Mouse (Mus musculus): Measurements from ENCODE around the gene Erich3.
"Not testable (repeated sequence)": the region's sequence is repeated elsewhere in the genome, so short reads cannot be mapped to it uniquely, and the experiment has no call there.

Erich3 gene

GRCm38 (mm10) chr3:154663545-154663944 is at the start of gene Erich3:
Gene Erich3, plus strand, starts transcription at chr3:154663859.
- DNase-seq, result no peak

- no peak for DNase-seq
Observed at GRCm38 (mm10) chr3:154614771-154615170, 48.9 kb upstream of the Erich3 start.

- DNase-seq, result no peak
Observed at GRCm38 (mm10) chr3:154615304-154615703, 48.4 kb upstream of the Erich3 start.

GRCm38 (mm10) chr3:154616106-154616505 is 47.6 kb upstream of the Erich3 start:
- no peak for DNase-seq

- DNase-seq, result no peak
Observed at GRCm38 (mm10) chr3:154628284-154628683, 35.4 kb upstream of the Erich3 start.

DNA sequence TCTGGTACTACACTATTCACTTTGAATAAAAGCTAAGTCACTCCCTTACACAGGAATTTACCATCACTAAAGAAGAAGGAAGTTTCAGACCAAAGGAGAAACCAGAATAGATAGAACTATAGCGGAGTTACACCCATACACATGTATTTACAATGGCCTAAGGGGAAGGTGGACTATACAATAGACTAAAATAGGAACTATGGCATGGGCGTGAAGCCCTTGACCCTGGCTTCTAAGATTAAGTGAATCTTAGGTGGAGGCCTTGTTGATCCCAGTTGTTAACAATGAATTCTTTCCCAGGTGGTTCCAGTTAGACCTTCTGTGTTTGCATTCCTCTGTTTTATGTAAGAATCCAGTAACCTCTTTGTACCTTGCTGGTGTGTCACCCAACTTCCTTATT is 32.4 kb upstream of the Erich3 start:
- DNase-seq, result not testable (repeated sequence)

- no peak for DNase-seq
Observed at GRCm38 (mm10) chr3:154633091-154633490, 30.6 kb upstream of the Erich3 start.

GRCm38 (mm10) chr3:154646638-154647442 is 16.8 kb upstream of the Erich3 start:
- no peak for DNase-seq

DNA sequence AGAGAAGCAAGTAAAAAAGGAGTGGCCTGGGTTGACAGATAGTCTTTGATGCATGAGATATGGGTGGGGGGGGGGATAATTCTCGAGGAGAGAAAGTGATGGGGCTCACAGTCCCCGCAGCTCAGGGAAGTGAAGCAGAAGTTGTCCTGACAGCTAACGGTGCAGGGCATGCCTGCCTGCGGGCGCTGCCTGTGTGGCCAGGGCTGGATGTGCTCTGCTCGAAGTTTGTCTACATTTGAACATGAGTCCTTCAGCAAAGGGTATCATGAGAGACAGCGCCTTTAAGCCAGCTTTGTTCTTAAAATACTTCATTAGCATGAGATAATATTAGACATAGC is 16.2 kb upstream of the Erich3 start:
- DNase-seq, result no peak

GRCm38 (mm10) chr3:154649411-154650285 is 14.0 kb upstream of the Erich3 start:
- DNase-seq, result no peak

GRCm38 (mm10) chr3:154651192-154651821 is 12.4 kb upstream of the Erich3 start:
- no peak for DNase-seq

- peak; percentile 11 for DNase-seq
Observed at GRCm38 (mm10) chr3:154652581-154653420, 10.9 kb upstream of the Erich3 start.

- no peak for DNase-seq
Observed at GRCm38 (mm10) chr3:154653454-154653853, 10.2 kb upstream of the Erich3 start.

DNA sequence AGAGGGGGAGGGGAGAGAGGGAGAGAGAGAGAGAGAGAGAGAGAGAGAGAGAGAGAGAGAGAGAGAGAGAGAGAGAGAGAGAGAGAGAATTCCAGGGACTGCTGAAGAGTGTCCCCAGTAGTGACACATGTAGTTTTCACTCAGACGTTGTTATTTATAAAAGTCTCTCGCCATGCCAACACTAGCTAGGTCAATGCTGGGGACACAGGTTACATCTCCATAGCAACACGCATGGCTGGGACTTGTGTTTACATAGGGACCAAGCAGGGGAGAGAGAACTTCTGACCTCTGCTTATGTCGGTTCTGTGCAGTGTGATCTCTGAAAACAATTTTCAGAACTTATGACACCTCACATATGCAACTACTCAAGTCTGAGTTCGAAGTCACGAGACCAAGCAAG is 9.4 kb upstream of the Erich3 start:
- no peak for DNase-seq

GRCm38 (mm10) chr3:154654901-154655300 is 8.8 kb upstream of the Erich3 start:
- no peak for DNase-seq

- no peak for DNase-seq
Observed at GRCm38 (mm10) chr3:154655711-154656110, 7.9 kb upstream of the Erich3 start.

DNA sequence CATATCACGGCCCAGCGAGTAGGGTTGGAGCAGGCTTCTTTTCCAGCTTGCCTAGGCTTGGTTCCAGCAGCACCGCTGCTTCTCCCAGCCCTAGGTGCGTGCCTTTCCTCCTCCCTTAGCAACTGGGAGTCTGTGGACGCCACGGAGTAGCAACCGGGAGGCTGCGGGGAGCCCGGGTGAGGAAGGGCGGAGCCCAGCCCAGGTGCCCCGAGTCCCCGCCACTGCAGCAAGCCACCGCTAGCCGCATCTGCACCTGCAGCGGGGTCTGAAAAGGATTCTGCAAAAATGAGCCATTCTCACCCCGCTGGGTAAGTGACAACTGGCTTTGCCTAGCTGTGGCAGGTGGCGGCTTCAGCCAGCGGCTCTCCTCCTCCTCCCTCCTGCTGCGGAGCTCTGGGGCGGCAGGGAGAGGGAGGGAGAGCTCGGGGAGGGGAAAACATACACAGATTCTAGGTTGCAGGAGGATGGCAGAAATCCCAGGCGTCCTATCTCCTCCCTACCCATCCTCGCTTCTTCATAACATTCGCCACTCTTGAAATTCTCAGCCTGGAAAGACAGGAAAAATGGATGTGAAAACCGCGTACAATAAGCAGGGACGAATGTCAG is 420 bp downstream of the Erich3 start:
- peak; percentile 8 for DNase-seq

DNA sequence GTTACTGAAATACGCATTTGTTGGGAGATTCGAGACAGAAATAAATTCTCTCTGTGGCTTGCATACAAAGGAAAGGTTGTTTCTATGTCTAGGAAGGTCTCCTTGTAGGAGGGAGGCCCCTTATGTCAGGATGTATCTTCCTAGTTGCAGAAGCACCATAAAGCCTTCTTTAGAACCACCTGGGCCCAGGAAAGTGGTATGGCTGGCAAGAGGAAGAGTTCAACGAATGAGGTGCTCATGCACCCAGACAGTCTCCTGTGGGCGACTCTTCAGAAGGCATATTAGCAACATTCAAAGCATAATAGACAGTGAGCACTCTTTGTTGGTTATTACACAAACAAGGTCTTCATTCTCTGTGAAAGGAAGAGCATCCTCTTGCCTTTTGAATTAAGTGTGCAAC is 977 bp downstream of the Erich3 start:
- DNase-seq, result no peak

DNA sequence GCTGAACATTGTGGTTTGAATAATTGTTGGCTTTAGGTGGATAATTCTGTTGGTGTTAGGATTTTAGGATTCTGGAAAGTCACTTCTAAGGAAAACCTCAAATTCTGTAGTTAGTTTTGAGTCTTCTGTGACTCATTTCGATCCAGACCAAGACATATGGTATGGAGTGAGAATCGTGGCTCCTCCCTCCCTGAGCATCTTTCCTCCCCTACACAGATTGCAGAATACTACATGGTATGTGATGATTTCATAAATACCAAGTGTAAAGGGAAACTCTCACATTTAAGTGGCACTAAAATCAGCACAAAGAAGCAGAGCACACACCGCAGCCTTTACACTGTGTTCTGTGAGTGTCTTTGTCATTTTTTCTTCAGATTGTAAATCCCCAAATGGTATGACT is 4.8 kb downstream of the Erich3 start:
- no peak for DNase-seq

DNA sequence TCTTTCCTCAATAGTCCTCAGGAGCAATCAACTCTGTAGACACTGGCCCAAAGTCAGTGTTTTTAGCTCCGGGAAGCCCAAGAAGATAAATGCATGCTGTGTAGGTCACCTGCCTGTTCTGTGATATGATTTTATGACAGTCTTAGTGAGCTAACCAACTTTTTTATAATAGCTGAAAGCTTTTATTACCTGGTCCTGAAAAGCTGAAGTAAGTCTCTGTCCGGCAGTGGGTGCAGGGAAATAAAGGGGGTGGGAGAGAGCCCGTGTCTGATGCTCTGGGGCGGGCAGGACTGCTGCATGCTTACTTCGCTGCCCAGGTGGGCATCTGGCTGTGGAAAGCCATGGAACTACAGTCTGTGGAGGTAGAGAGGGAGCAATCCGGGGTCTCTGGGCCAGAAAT is 6.9 kb downstream of the Erich3 start:
- DNase-seq, result no peak

- no peak for DNase-seq
Observed at GRCm38 (mm10) chr3:154671013-154671412, 7.4 kb downstream of the Erich3 start.

DNA sequence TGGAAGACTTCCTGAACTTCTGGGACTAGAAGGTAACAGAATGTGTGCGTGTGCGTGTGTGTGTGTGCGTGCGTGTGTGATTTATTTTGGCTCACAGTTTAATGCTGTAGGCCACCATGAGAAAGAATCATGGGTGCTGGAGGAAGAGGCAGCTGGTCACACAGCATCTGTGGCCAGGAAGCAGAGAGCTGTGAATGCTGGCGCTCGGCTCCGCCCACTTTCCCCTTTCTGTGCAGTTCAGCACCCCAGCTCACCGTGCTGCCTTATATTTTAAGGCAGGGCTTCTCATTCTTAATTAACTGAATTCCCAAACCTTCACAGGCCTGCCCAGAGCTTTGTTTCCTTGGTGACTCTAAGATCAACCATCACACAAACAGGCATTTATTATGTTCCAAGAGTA is 9.7 kb downstream of the Erich3 start:
- DNase-seq, result no peak

Measured in lung, postnatal 36 days (tissue).